Mouse (Mus musculus): ENCODE results near the gene Rnf17. TPM values are rescaled to one million over a fixed set of nuclear protein-coding genes. Genes with fewer than 3 reads are reported as not detected.

Gene Rnf17
- total and polyA plus RNA-seq, 3 experiments, result 37.0 to 183 (median 46.4) TPM

DNA sequence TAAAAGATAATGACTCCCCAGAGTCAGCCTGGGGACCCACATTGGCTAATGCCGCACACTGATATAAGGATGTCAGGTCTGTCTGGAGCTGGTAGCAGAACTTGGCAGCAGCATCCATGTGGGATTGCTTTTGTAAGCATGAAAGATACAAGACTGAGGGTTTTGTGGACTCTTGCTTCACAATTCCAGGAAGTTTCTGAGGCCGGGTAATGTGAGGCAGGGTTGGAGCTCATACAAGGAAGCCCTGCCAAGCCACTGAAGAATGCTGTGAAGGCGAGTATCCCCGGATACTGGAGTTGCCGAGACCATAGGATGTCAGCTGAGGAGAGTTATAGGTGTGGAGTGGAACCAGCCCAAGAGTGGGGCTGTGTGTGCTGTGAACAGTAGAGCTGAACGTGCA is 43.2 kb upstream of the Rnf17 start:
- H3K9me3 ChIP-seq (replicated peaks; ENCODE audit: insufficient read depth, low read length), result no peaks in the 10 kb centered on the region
- H3K4me3 ChIP-seq (ENCODE audit: control insufficient read depth in 1 of 2, insufficient read depth in 1 of 2, low read depth in 2 of 2, low read length in 2 of 2), result no peak overlapping the region
- H3K27ac ChIP-seq (ENCODE audit: control insufficient read depth, low read depth, low read length), result no peak overlapping the region
- DNase-seq (ENCODE audit: low read depth, low spot score), result no peak
- no peaks in the 10 kb centered on the region for H3K36me3 ChIP-seq (ENCODE audit: control insufficient read depth in 1 of 2, insufficient read depth in 2 of 2, low read length in 2 of 2)
- H3K79me2 ChIP-seq (ENCODE audit: control insufficient read depth, insufficient read depth, low read length, poor library complexity), result no peaks in the 10 kb centered on the region
- no peaks in the 10 kb centered on the region for H3K4me1 ChIP-seq (ENCODE audit: control insufficient read depth in 1 of 2, insufficient read depth in 2 of 2, low read length in 2 of 2)
- TF ChIP-seq MAFK (IDR thresholded peaks at IDR 0.05; ENCODE audit: borderline replicate concordance, low read depth, low read length) (no peak), MAZ (IDR thresholded peaks at IDR 0.05; ENCODE audit: low read depth, low read length) (no peak), CTCF (IDR thresholded peaks at IDR 0.05 in 2 of 3, conservative IDR thresholded peaks at IDR 0.05 in 1 of 3; ENCODE audit: control insufficient read depth in 1 of 3, insufficient read depth in 1 of 3, low read depth in 2 of 3, low read length in 3 of 3, poor library complexity in 1 of 3, severe bottlenecking in 1 of 3) (no peak), RCOR1 (IDR thresholded peaks at IDR 0.05; ENCODE audit: low read depth, low read length) (no peak), ZKSCAN1 (IDR thresholded peaks at IDR 0.05; ENCODE audit: low read depth, low read length) (no peak), TBP (IDR thresholded peaks at IDR 0.05; ENCODE audit: low read depth, low read length) (no peak), ETS1 (IDR thresholded peaks at IDR 0.05; ENCODE audit: low read depth, low read length) (no peak), NRF1 (IDR thresholded peaks at IDR 0.05; ENCODE audit: insufficient read depth, low read depth, low read length, poor library complexity, severe bottlenecking) (no peak), E2F4 (IDR thresholded peaks at IDR 0.05; ENCODE audit: borderline replicate concordance, low read depth, low read length) (no peak), GATA1 (IDR thresholded peaks at IDR 0.05; ENCODE audit: low read depth, low read length) (no peak), CHD2 (IDR thresholded peaks at IDR 0.05; ENCODE audit: low read length) (no peak), GABPA (IDR thresholded peaks at IDR 0.05; ENCODE audit: low read depth, low read length) (no peak), UBTF (IDR thresholded peaks at IDR 0.05; ENCODE audit: borderline replicate concordance, insufficient read depth, low read depth, low read length) (no peak), USF2 (IDR thresholded peaks at IDR 0.05; ENCODE audit: borderline replicate concordance in 1 of 2, insufficient read depth in 1 of 2, low read depth in 1 of 2, low read length in 2 of 2) (no peak)
- peaks cover 14 to 24% of the 10 kb centered on the region in 2 experiments for H3K27me3 ChIP-seq (ENCODE audit: control insufficient read depth in 1 of 2, insufficient read depth in 2 of 2, low read length in 2 of 2)
- H3K9ac ChIP-seq (ENCODE audit: control insufficient read depth, low read depth, low read length, poor library complexity, severe bottlenecking), result no peak overlapping the region

DNA sequence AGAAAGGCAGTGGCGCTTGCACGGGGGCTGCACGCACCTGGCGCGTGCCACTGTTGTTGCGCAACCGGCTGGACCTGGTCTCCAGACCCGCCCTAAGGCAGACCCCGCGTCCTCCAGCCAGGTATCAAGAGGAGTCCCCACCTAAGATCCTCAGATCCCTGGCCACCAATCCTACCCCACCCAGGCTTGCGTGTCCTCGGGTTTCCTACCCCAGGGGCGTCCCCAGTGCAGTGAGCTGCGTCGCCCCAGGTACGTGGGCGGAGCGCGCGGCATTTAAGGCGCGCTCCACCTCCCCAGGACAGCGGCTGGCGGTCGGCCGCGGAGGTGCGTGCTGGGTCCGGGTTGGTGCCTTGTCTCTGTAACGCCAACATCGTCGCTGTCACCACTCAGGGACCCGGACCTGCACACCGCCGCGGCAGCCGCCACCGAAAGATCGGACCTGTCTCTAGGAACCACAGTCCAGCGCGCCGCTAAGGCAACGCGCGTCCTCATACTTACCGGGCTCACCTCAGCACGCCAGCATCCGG is 37.6 kb upstream of the Rnf17 start, which contains the start of gene Atp12a:
Gene Atp12a (plus strand): TSS at position 358 of the 527 bp plus-strand sequence.
- H3K27ac ChIP-seq (ENCODE audit: control insufficient read depth, low read depth, low read length), result no peak within 1 kb of the TSS
- H3K36me3 ChIP-seq (ENCODE audit: control insufficient read depth in 1 of 2, insufficient read depth in 2 of 2, low read length in 2 of 2), result no peaks in the 10 kb centered on the region
- H3K79me2 ChIP-seq (ENCODE audit: control insufficient read depth, insufficient read depth, low read length, poor library complexity), result no peaks in the 10 kb centered on the region
- no peak within 1 kb of the TSS for H3K9ac ChIP-seq (ENCODE audit: control insufficient read depth, low read depth, low read length, poor library complexity, severe bottlenecking)
- no peak for DNase-seq (ENCODE audit: low read depth, low spot score)
- H3K4me3 ChIP-seq (ENCODE audit: control insufficient read depth in 1 of 2, insufficient read depth in 1 of 2, low read depth in 2 of 2, low read length in 2 of 2), result no peak within 1 kb of the TSS
- TF ChIP-seq POLR2AphosphoS5 (IDR thresholded peaks at IDR 0.05; ENCODE audit: borderline replicate concordance, low read depth, low read length) (no peak), MXI1 (IDR thresholded peaks at IDR 0.05; ENCODE audit: low read depth, low read length) (no peak), E2F4 (IDR thresholded peaks at IDR 0.05; ENCODE audit: borderline replicate concordance, low read depth, low read length) (no peak), NELFE (IDR thresholded peaks at IDR 0.05; ENCODE audit: low read depth, low read length) (no peak)
- H3K4me1 ChIP-seq (ENCODE audit: control insufficient read depth in 1 of 2, insufficient read depth in 2 of 2, low read length in 2 of 2), result no peaks in the 10 kb centered on the region
- H3K27me3 ChIP-seq (ENCODE audit: control insufficient read depth in 1 of 2, insufficient read depth in 2 of 2, low read length in 2 of 2), result peaks cover 6 to 12% of the 10 kb centered on the region in 2 experiments
- no peaks in the 10 kb centered on the region for H3K9me3 ChIP-seq (replicated peaks; ENCODE audit: insufficient read depth, low read length)
